Mouse (Mus musculus) forebrain, embryonic 12.5 days (tissue): ENCODE measurements around the gene Mfsd11. TPM values are rescaled to one million over a fixed set of nuclear protein-coding genes. Genes with fewer than 3 reads are reported as not detected.

ENCODE experiments used
- ATAC-seq: fragments of 200-750 bp; cut with Nextera tagmentation; 2 replicates; pipeline ENCODE4 v1.8.0; 2017; ENCODE audit warnings: moderate TSS enrichment; ENCODE audit not compliant: low FRiP score
- H3K27ac ChIP-seq: fragments of 300-500 bp; sonication (generic); 2 replicates; pipeline ENCODE4 v1.5.1; 2016; ENCODE audit warnings: mild to moderate bottlenecking
- H3K27me3 ChIP-seq: fragments of 300-500 bp; sonication (generic); 2 replicates; pipeline ENCODE4 v1.6.1; 2016; ENCODE audit warnings: mild to moderate bottlenecking
- H3K36me3 ChIP-seq: fragments of 300-500 bp; sonication (generic); replicated peaks from 2 replicates; pipeline ENCODE4 v1.6.1; 2016; ENCODE audit warnings: mild to moderate bottlenecking
- H3K4me1 ChIP-seq: fragments of 300-500 bp; sonication (generic); 2 replicates; pipeline ENCODE4 v1.6.1; 2016
- H3K4me2 ChIP-seq: fragments of 300-500 bp; sonication (generic); 2 replicates; pipeline ENCODE4 v1.6.1; 2016; ENCODE audit warnings: mild to moderate bottlenecking, moderate library complexity
- H3K4me3 ChIP-seq: fragments of 300-500 bp; sonication (generic); replicated peaks from 2 replicates; pipeline ENCODE4 v1.5.1; 2016; ENCODE audit warnings: mild to moderate bottlenecking
- H3K9ac ChIP-seq: fragments of 300-500 bp; sonication (generic); 2 replicates; pipeline ENCODE4 v1.6.1; 2016; ENCODE audit warnings: mild to moderate bottlenecking
- H3K9me3 ChIP-seq: fragments of 300-500 bp; sonication (generic); 2 replicates; pipeline ENCODE4 v1.6.1; 2016
- WGBS: fragments of 180-500 bp; shearing (Covaris S2); methylation state at CpG from one replicate; pipeline ENCODE4 v1.1.7; 2016; 5-methylcytosine and 5-hydroxymethylcytosine counted together
- polyA plus RNA-seq: library from polyadenylated mRNA; unstranded; fragments of >200 nt; fragmentation: Nextera tagmentation; extraction: Ambion mirVana; gene quantifications from 2 replicates; pipeline ENCODE4 v1.2.1, GENCODE M21; 2016

The Mfsd11 gene
- polyA plus RNA-seq, 1 experiment from 2014 or later: 40.2 TPM

- Histone ChIP-seq H3K36me3 (peaks cover 30% of the 10 kb centered on the region), H3K27me3 (no peaks in the 10 kb centered on the region), H3K4me2 (peak within 1 kb of the TSS; percentile 77), H3K9ac (peak within 1 kb of the TSS; percentile 98), H3K4me3 (peak within 1 kb of the TSS; percentile 95), H3K9me3 (no peaks in the 10 kb centered on the region), H3K27ac (peak within 1 kb of the TSS; percentile 99), H3K4me1 (peaks cover 21% of the 10 kb centered on the region)
- under 1% methylated on average over 74 of the region's 74 CpGs for WGBS
- ATAC-seq: peak; percentile 90
Observed at GRCm38 (mm10) chr11:116852891-116853511, 761 bp downstream of the Mfsd11 start, which contains the start of gene Srsf2. Gene Srsf2, minus strand, starts transcription at chr11:116853094.

GRCm38 (mm10) chr11:116853512-116853928 is 1.3 kb downstream of the Mfsd11 start:
- Histone ChIP-seq H3K4me2 (peak overlapping the region; percentile 77), H3K4me1 (peaks cover 21% of the 10 kb centered on the region), H3K4me3 (peak overlapping the region; percentile 95), H3K27ac (peak overlapping the region; percentile 99), H3K9me3 (no peaks in the 10 kb centered on the region), H3K36me3 (peaks cover 25% of the 10 kb centered on the region), H3K9ac (peak overlapping the region; percentile 98), H3K27me3 (no peaks in the 10 kb centered on the region)
- under 1% methylated on average over 36 of the region's 36 CpGs for WGBS
- ATAC-seq: peak; percentile 92

- Histone ChIP-seq H3K4me2 (peak overlapping the region; percentile 77), H3K9ac (peak overlapping the region; percentile 98), H3K4me1 (peaks cover 21% of the 10 kb centered on the region), H3K27ac (peak overlapping the region; percentile 99; the same call in 1 of the 2 replicates), H3K36me3 (peaks cover 17% of the 10 kb centered on the region), H3K4me3 (peak overlapping the region; percentile 95), H3K27me3 (no peaks in the 10 kb centered on the region), H3K9me3 (no peaks in the 10 kb centered on the region)
- WGBS: 52% methylated on average over 10 of the region's 10 CpGs
- ATAC-seq: no peak
Observed at GRCm38 (mm10) chr11:116854279-116854678, 2.0 kb downstream of the Mfsd11 start.

DNA sequence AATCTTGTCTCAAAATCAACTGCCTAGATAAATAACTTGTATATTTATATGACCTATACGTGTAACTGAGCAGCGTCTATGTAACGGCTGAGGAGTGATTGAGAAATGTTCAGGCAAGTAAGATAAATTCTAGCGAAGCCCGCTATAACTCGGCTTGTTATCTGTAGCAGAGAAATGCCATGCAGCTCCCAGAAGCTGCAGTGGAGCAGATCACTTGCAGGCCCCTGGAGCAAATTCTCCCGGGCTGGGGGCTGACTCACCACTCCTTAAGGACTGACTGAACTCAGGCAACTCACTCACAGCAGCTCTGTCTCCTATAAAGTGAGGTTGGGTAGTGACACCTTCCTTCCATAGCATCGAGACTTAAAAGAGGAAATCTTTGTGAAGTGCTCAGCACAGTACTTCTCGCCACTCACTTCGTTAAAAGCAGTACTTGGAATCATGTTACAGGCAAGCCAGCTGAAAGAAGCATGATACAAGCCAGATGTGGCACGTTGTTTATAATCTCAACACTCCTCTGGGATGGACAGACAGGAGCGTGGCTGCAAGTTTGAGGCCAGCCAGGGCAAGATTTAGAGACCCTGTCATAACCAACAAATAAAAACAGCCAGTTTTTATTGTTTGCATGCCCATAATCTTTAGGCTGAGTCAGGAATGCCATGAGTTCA is 5.1 kb downstream of the Mfsd11 start:
- H3K4me3 ChIP-seq: no peak overlapping the region
- H3K9me3 ChIP-seq: no peaks in the 10 kb centered on the region
- WGBS: 85% methylated on average over 12 of the region's 12 CpGs
- no peak overlapping the region for H3K4me2 ChIP-seq
- H3K4me1 ChIP-seq: peaks cover 12% of the 10 kb centered on the region
- H3K36me3 ChIP-seq: peaks cover 24% of the 10 kb centered on the region
- H3K9ac ChIP-seq: no peak overlapping the region
- no peaks in the 10 kb centered on the region for H3K27me3 ChIP-seq
- no peak for ATAC-seq
- H3K27ac ChIP-seq: no peak overlapping the region

DNA sequence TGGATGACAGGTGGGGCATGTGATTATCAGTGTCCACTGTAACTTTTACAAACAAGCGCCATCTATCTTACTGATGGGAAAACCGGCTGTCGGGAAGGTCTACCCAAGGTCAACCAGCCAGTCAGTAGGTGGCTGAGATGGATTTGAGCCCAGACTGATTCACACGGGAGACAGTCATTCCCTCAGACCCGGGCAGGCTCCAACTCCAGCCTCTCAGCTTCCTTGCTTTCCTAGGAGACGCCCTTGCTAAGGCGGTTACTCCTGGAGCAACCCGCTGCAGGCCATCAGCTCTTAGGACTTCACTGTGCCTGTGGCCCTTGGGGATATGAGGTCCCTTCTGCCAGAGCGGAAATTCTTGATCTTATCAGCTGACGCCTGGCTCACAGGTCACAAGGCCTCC is 12.2 kb downstream of the Mfsd11 start:
- no peak for ATAC-seq
- H3K4me1 ChIP-seq: no peaks in the 10 kb centered on the region

GRCm38 (mm10) chr11:116865945-116866585 is 13.8 kb downstream of the Mfsd11 start:
- WGBS: 79% methylated on average over 12 of the region's 12 CpGs

More for the DNA sequence above, 12.2 kb downstream of the Mfsd11 start:
- no peak overlapping the region for H3K4me3 ChIP-seq
- no peaks in the 10 kb centered on the region for H3K27me3 ChIP-seq
- H3K4me2 ChIP-seq: no peak overlapping the region
- H3K9me3 ChIP-seq: no peaks in the 10 kb centered on the region
- H3K9ac ChIP-seq: no peak overlapping the region
- peaks cover 66% of the 10 kb centered on the region for H3K36me3 ChIP-seq
- 89% methylated on average over 10 of the region's 10 CpGs for WGBS
- H3K27ac ChIP-seq: no peak overlapping the region

GRCm38 (mm10) chr11:116868129-116868528 is 15.9 kb downstream of the Mfsd11 start:
- Histone ChIP-seq H3K27ac (no peak overlapping the region), H3K36me3 (peaks cover 58% of the 10 kb centered on the region), H3K27me3 (no peaks in the 10 kb centered on the region), H3K9me3 (no peaks in the 10 kb centered on the region), H3K4me3 (no peak overlapping the region), H3K4me2 (no peak overlapping the region), H3K9ac (no peak overlapping the region), H3K4me1 (no peaks in the 10 kb centered on the region)
- ATAC-seq: no peak
- WGBS: 72% methylated on average over 3 of the region's 3 CpGs

More at GRCm38 (mm10) chr11:116865945-116866585, 13.8 kb downstream of the Mfsd11 start:
- H3K27me3 ChIP-seq: no peaks in the 10 kb centered on the region
- H3K36me3 ChIP-seq: peaks cover 64% of the 10 kb centered on the region
- H3K4me2 ChIP-seq: no peak overlapping the region
- H3K9me3 ChIP-seq: no peaks in the 10 kb centered on the region
- ATAC-seq: no peak
- no peak overlapping the region for H3K27ac ChIP-seq
- no peak overlapping the region for H3K9ac ChIP-seq
- H3K4me3 ChIP-seq: no peak overlapping the region
- no peaks in the 10 kb centered on the region for H3K4me1 ChIP-seq

- H3K36me3 ChIP-seq: peaks cover 58% of the 10 kb centered on the region
- ATAC-seq: no peak
- 89% methylated on average over 8 of the region's 8 CpGs for WGBS
Observed at GRCm38 (mm10) chr11:116869223-116869622, 17.0 kb downstream of the Mfsd11 start.

DNA sequence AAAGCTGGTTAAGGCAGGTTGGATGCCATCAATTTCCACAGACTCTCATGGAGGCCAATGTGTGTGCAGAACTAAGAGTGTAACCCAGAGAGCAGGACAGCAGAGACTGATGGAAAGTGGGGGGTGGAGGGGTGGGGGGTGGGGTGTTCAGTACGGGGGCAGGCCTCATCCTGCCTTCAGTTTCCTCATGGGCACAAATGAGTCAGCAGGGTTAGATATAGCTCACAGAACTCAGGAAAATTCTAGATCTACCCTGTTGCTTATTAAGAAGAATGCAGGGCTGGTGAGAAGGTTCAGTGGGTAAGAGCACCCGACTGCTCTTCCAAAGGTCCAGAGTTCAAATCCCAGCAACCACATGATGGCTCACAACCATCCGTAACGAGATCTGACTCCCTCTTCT is 17.4 kb downstream of the Mfsd11 start:
- WGBS: 91% methylated on average over 4 of the region's 4 CpGs
- no peak overlapping the region for H3K4me2 ChIP-seq
- H3K36me3 ChIP-seq: peaks cover 61% of the 10 kb centered on the region
- no peak for ATAC-seq
- no peaks in the 10 kb centered on the region for H3K4me1 ChIP-seq
- no peak overlapping the region for H3K4me3 ChIP-seq
- H3K27me3 ChIP-seq: no peaks in the 10 kb centered on the region
- H3K9ac ChIP-seq: no peak overlapping the region
- H3K9me3 ChIP-seq: no peaks in the 10 kb centered on the region
- H3K27ac ChIP-seq: no peak overlapping the region

More at GRCm38 (mm10) chr11:116869223-116869622, 17.0 kb downstream of the Mfsd11 start:
- Histone ChIP-seq H3K4me1 (no peaks in the 10 kb centered on the region), H3K4me3 (no peak overlapping the region), H3K9me3 (no peaks in the 10 kb centered on the region), H3K27me3 (no peaks in the 10 kb centered on the region), H3K9ac (no peak overlapping the region), H3K27ac (no peak overlapping the region), H3K4me2 (no peak overlapping the region)

DNA sequence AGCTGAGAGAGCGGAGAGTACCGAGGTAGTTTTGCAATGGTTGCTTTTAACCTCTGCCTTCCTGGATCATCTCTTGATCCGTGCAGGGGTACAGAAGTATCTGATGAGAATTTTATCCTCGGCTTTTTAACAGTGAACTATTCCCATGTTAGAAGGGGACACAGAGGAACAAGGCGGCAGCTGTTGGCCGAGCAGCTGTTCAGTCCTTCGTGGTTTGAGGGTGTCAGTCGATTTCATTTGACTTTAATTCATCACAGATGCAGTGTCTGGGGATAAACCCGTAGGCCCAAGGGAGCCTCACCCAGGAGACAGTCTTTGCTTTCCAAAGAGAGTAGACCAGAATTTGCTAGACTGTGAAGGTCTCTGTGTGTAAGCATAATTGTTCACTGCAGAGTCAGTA is 19.3 kb downstream of the Mfsd11 start:
- WGBS: 89% methylated on average over 9 of the region's 9 CpGs
- no peak overlapping the region for H3K9ac ChIP-seq
- no peak overlapping the region for H3K4me3 ChIP-seq
- no peaks in the 10 kb centered on the region for H3K9me3 ChIP-seq
- no peaks in the 10 kb centered on the region for H3K4me1 ChIP-seq
- H3K36me3 ChIP-seq: peaks cover 52% of the 10 kb centered on the region
- ATAC-seq: no peak
- H3K27me3 ChIP-seq: no peaks in the 10 kb centered on the region
- no peak overlapping the region for H3K27ac ChIP-seq
- no peak overlapping the region for H3K4me2 ChIP-seq

DNA sequence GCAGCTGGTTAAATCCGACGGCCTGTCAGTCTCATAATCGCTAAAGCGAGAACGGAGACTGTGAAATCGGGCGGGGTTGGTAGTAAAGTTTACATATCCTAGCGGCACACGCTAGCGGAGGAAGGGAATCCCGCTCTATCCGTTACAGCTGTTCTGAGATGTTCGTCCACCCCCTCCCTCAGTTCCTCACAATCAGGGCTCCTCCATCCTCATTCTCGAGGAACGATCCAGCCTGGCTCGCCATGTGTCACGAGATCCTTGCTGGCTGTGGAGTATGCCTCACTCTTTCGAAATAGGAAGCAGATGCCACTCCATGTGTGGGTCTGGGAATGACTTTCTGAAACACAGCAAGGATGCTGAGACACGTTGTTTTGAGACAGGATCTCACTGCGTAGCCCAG is 21.7 kb downstream of the Mfsd11 start:
- 88% methylated on average over 20 of the region's 20 CpGs for WGBS
- H3K4me1 ChIP-seq: no peaks in the 10 kb centered on the region
- peaks cover 40% of the 10 kb centered on the region for H3K36me3 ChIP-seq
- no peak overlapping the region for H3K4me3 ChIP-seq
- no peaks in the 10 kb centered on the region for H3K27me3 ChIP-seq
- no peak overlapping the region for H3K9ac ChIP-seq
- no peak for ATAC-seq
- no peaks in the 10 kb centered on the region for H3K9me3 ChIP-seq
- H3K27ac ChIP-seq: no peak overlapping the region
- H3K4me2 ChIP-seq: no peak overlapping the region

- Histone ChIP-seq H3K27ac (no peak overlapping the region), H3K4me1 (no peaks in the 10 kb centered on the region), H3K27me3 (no peaks in the 10 kb centered on the region), H3K36me3 (peaks cover 17% of the 10 kb centered on the region), H3K9ac (no peak overlapping the region), H3K9me3 (no peaks in the 10 kb centered on the region), H3K4me2 (no peak overlapping the region), H3K4me3 (no peak overlapping the region)
- no peak for ATAC-seq
- WGBS: 95% methylated on average over 8 of the region's 8 CpGs
Observed at GRCm38 (mm10) chr11:116878454-116878853, 26.2 kb downstream of the Mfsd11 start.
